In the genomic region with DNA sequence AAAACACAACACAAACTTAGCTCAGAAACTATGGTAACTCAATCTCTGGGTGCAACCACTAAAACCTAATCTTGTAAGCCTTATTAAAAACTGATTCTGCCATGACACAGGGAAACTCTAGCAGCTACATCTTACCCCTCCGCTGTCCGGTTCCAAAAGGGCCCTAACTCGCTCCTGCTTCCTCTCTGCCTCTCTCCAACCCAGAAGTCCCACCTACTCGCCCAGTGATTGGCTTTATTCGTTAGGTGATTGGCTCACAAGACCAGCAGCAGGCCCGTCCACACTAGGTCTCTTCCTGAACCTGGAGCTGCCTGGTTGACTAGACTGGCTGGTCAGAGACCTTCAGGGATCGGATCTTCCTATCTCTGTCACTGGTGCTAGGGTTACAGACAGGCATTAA, we compare ENCODE assay signal across 19 mouse cellular contexts.
A peak's percentile ranks its signal among the peaks of the same experiment; 100 is the strongest.
DNase-seq lines count a peak whose midpoint lies in the region; ATAC-seq lines count a peak whose summit lies in the region.
"Had no signal": no experiment of that assay in that cellular context is flagged by ENCODE, and none has a peak within 500 bp of the region (broad histone marks: within the 10 kb centered on the region; RNA-seq: fewer than 3 reads in every experiment).

No protein-coding gene starts in this region.

- no peak overlapping the region for H3K27ac ChIP-seq in midbrain, embryonic 14.5 days (replicated peaks; ENCODE audit: low read depth, low read length)
- H3K27ac ChIP-seq: embryonic facial prominence, embryonic 13.5 days; heart, embryonic 13.5 days; hindbrain, embryonic 15.5 days had no signal

- ATAC-seq in erythroblast, adult 5-6 weeks (replicated peaks; ENCODE audit: low FRiP score, poor library complexity, severe bottlenecking): no peak
- ATAC-seq in midbrain, embryonic 14.5 days (ENCODE audit: low FRiP score, low TSS enrichment): no peak
- ATAC-seq: forebrain, embryonic 16.5 days; intestine, postnatal 0 days had no signal

- peaks cover 20% of the 10 kb centered on the region for H3K4me1 ChIP-seq in erythroblast, embryonic 14.5 days (ENCODE audit: control insufficient read depth)
- no peaks in the 10 kb centered on the region for H3K4me1 ChIP-seq in midbrain, embryonic 14.5 days (ENCODE audit: control insufficient read depth, insufficient read depth, low read length)

- H3K36me3 ChIP-seq in erythroblast, embryonic 14.5 days (ENCODE audit: control insufficient read depth): no peaks in the 10 kb centered on the region
- no peaks in the 10 kb centered on the region for H3K36me3 ChIP-seq in midbrain, embryonic 14.5 days (ENCODE audit: control insufficient read depth, insufficient read depth, low read length)
- H3K36me3 ChIP-seq: embryonic facial prominence, embryonic 13.5 days; heart, embryonic 13.5 days; hindbrain, embryonic 15.5 days had no signal

- no peak overlapping the region for H3K4me2 ChIP-seq in midbrain, embryonic 14.5 days (ENCODE audit: low read length)
- H3K4me2 ChIP-seq: embryonic facial prominence, embryonic 13.5 days; heart, embryonic 13.5 days; hindbrain, embryonic 15.5 days had no signal

- intact Hi-C loops in gastrocnemius, postnatal 36 days (cut with DNase I): loop anchor here (5.0 kb wide), 1 partner anchor 92 kb away; no protein-coding TSS in a partner anchor

- H3K9ac ChIP-seq in midbrain, embryonic 14.5 days (replicated peaks; ENCODE audit: low read length): no peak overlapping the region
- H3K9ac ChIP-seq: embryonic facial prominence, embryonic 13.5 days; heart, embryonic 13.5 days; hindbrain, embryonic 15.5 days had no signal

- H3K9me3 ChIP-seq in erythroblast, embryonic 14.5 days (ENCODE audit: control insufficient read depth, low read length): no peaks in the 10 kb centered on the region
- no peaks in the 10 kb centered on the region for H3K9me3 ChIP-seq in midbrain, embryonic 14.5 days (ENCODE audit: control insufficient read depth, low read length)
- H3K9me3 ChIP-seq: embryonic facial prominence, embryonic 13.5 days; heart, embryonic 13.5 days; hindbrain, embryonic 15.5 days had no signal

- H3K27me3 ChIP-seq in erythroblast, embryonic 14.5 days (ENCODE audit: control insufficient read depth): peaks cover 3% of the 10 kb centered on the region; the same call in 1 of the 2 replicates
- no peaks in the 10 kb centered on the region for H3K27me3 ChIP-seq in midbrain, embryonic 14.5 days (ENCODE audit: control insufficient read depth, insufficient read depth, low read length)
- H3K27me3 ChIP-seq: embryonic facial prominence, embryonic 13.5 days; heart, embryonic 13.5 days; hindbrain, embryonic 15.5 days had no signal

- H3K4me3 ChIP-seq in erythroblast, embryonic 14.5 days (replicated peaks): peak overlapping the region; percentile 32
- no peak overlapping the region for H3K4me3 ChIP-seq in midbrain, embryonic 14.5 days (replicated peaks; ENCODE audit: low read depth, low read length)
- H3K4me3 ChIP-seq: embryonic facial prominence, embryonic 13.5 days; heart, embryonic 13.5 days; hindbrain, embryonic 15.5 days had no signal

- DNase-seq in testis, postnatal 14 days (ENCODE audit: low spot score): peak; percentile 15
- no peak for DNase-seq in testis, postnatal 10 days (ENCODE audit: low spot score)
- peak; percentile 61 for DNase-seq in NIH3T3 (ENCODE audit: low read depth)
- DNase-seq in cerebellum, adult 11-12 months: no peak
- DNase-seq in midbrain, embryonic 14.5 days: no peak
- no peak for DNase-seq in gastrocnemius, postnatal 36 days
- DNase-seq: adrenal gland, postnatal 10 days; cerebellum, adult 11 months; cerebellum, adult 9-10 months; cerebellum, postnatal 36 days; gastrocnemius, postnatal 14 days; heart, postnatal 36 days had no signal

- WGBS in midbrain, embryonic 14.5 days: 82% methylated on average over 7 of the region's 7 CpGs

Comparison
In these comparisons a context has a peak if more than half of its experiments do, and no peak if none do; other contexts are left out.
1. DNase-seq: peak in testis, postnatal 14 days (single experiment) and NIH3T3 (single experiment); none in testis, postnatal 10 days (single experiment), cerebellum, adult 11-12 months (single experiment), midbrain, embryonic 14.5 days (single experiment) and gastrocnemius, postnatal 36 days (0 of 2).